Mouse (Mus musculus): ENCODE measurements at regions not wholly inside any gene's neighbourhood (a gene's known extent, or its start where the extent isn't known, plus 50 kb on each side); places are given as distances from the start of the nearest gene placed in this dataset.

DNA sequence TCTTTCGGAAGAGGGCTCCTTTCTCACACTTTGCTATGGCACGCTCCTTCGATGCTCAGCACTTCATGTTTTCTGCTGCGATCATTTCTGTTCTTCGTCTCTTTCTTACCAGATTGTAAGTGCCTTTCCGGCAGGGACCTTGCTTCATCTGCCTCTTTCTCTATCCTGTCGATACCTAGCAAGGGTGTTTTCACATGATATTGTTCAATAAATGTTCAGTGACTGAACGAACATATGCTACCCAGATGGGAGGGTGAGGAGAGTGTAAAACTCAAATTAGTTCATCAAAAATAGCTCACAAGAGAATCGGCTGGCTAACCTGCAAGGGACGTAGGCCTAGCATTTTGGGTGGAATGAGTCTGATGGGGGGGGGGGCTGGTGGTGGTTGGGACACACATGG is 272.5 kb downstream of the Etnk1 start:
- no peak overlapping the region for H3K4me3 ChIP-seq
- H3K9ac ChIP-seq = no peak overlapping the region
- H3K4me2 ChIP-seq = no peak overlapping the region
- H3K4me1 ChIP-seq = no peaks in the 10 kb centered on the region
- H3K9me3 ChIP-seq = no peaks in the 10 kb centered on the region
- WGBS = 85% methylated on average over 10 of the region's 10 CpGs
- H3K36me3 ChIP-seq = no peaks in the 10 kb centered on the region
- ATAC-seq (ENCODE audit: extremely low read depth, insufficient number of reproducible peaks, low FRiP score, low TSS enrichment) = no peak
- no peaks in the 10 kb centered on the region for H3K27me3 ChIP-seq (replicated peaks)
- H3K27ac ChIP-seq (replicated peaks) = no peak overlapping the region

DNA sequence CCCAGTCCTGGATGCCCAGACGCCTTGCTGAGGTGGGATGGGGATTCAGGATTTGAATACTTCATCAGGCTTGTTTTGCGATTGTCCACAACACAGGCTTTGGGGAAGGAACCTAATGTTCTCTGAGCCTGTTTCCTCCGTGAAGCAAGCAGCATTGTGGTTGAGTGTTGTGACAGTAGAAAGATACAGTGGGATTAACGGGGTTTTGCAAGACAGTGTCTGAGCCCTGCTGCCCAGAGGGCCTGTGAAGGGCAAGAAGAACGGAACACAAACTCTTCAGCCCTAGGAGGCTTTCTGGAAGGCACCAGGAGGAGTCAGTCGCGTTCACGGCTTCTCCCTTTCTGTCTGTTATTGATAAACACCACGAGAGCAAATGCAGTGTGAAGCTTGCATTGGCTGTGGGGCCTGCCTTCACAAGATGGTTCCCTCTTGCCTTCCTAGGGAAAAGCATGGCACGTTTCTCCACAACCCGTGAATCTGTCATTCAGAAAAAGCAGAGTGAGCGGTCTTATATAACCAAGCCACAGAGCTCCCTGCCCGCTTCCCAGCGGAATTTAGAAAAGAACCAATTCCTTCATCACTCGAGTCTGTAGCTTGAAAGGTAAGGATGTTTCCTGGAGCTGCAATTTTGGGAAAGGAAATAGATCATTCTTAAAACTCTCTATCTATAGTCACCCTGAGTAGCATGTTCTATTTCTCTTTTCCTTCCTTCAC is 273.4 kb downstream of the Etnk1 start:
- Histone ChIP-seq H3K9me3 (no peaks in the 10 kb centered on the region), H3K27me3 (replicated peaks) (no peaks in the 10 kb centered on the region), H3K4me2 (no peak overlapping the region), H3K4me1 (no peaks in the 10 kb centered on the region), H3K9ac (no peak overlapping the region), H3K4me3 (no peak overlapping the region), H3K36me3 (no peaks in the 10 kb centered on the region), H3K27ac (replicated peaks) (no peak overlapping the region)
- 70% methylated on average over 15 of the region's 15 CpGs for WGBS
- no peak for ATAC-seq (ENCODE audit: extremely low read depth, insufficient number of reproducible peaks, low FRiP score, low TSS enrichment)

DNA sequence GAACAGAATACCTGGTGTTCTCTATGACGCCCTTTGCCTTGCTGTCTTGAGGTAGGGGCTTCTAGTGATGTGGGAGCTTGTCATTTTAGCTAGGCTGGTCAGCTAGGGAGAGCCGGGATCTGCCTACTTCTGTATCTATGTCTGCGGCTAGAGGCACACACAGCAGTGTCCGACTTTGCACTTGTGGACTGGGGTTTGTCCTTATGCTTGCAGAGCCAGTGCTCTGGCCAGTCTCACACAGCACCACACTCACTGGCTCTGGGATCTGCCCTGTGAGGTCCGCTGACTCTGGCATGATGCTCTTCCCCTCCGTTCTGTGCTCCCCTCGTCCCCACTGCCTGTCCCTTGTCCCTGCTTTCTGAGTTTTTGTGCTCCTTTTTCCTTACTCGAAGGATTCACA is 275.3 kb downstream of the Etnk1 start:
- Histone ChIP-seq H3K27ac (replicated peaks) (no peak overlapping the region), H3K4me1 (no peaks in the 10 kb centered on the region), H3K4me2 (no peak overlapping the region), H3K9ac (no peak overlapping the region), H3K27me3 (replicated peaks) (no peaks in the 10 kb centered on the region), H3K9me3 (no peaks in the 10 kb centered on the region), H3K4me3 (no peak overlapping the region), H3K36me3 (no peaks in the 10 kb centered on the region)
- ATAC-seq (ENCODE audit: extremely low read depth, insufficient number of reproducible peaks, low FRiP score, low TSS enrichment) = no peak
- 80% methylated on average over 8 of the region's 8 CpGs for WGBS

DNA sequence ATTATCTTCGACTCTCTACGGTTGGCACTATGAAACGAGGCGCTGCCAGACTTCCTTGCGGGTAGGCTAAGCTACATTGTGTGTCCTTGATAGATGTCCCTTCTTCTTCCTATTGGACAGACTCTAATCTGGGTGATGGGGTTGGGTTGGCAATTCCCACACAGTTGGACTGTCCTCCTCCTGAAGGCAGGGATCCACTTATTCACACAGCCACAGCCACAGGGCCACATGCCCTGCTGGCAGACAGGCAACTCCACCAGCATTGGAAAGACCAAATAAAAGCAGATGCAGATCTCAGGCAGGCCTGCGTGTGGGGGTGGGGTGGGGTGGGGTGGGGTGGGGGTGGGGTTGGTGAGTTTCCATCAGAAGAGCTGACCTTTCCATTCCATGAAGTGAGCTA is 276.4 kb downstream of the Etnk1 start:
- no peaks in the 10 kb centered on the region for H3K36me3 ChIP-seq
- 78% methylated on average over 6 of the region's 6 CpGs for WGBS
- ATAC-seq (ENCODE audit: extremely low read depth, insufficient number of reproducible peaks, low FRiP score, low TSS enrichment) = no peak

DNA sequence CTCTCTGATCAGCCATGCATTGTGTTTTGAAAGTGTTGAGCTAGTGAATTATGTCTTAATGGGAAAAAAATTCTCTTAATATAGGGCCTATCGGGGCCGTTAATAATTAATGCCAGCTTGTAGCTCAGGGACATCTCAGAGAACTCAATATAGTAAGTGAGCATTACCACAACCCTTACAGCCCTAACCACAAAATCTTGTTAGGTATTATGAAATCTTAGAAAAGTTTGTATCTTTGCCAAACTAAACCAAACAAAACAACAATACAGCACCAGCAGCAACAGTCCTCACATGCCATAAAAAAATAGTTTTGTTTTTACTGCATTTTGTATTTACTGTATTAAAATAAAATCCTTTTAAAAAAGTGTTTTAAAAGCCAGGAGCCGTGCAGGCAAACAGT is 277.8 kb downstream of the Etnk1 start:
- no peak overlapping the region for H3K9ac ChIP-seq
- H3K27ac ChIP-seq (replicated peaks) = no peak overlapping the region
- ATAC-seq (ENCODE audit: extremely low read depth, insufficient number of reproducible peaks, low FRiP score, low TSS enrichment) = no peak
- H3K4me1 ChIP-seq = no peaks in the 10 kb centered on the region
- H3K27me3 ChIP-seq (replicated peaks) = no peaks in the 10 kb centered on the region
- H3K4me2 ChIP-seq = no peak overlapping the region
- H3K4me3 ChIP-seq = no peak overlapping the region
- no peaks in the 10 kb centered on the region for H3K36me3 ChIP-seq
- no peaks in the 10 kb centered on the region for H3K9me3 ChIP-seq
- 81% methylated on average over 3 of the region's 3 CpGs for WGBS

More for the DNA sequence above, 276.4 kb downstream of the Etnk1 start:
- Histone ChIP-seq H3K9ac (no peak overlapping the region), H3K27me3 (replicated peaks) (no peaks in the 10 kb centered on the region), H3K27ac (replicated peaks) (no peak overlapping the region), H3K9me3 (no peaks in the 10 kb centered on the region), H3K4me2 (no peak overlapping the region), H3K4me3 (no peak overlapping the region), H3K4me1 (no peaks in the 10 kb centered on the region)

DNA sequence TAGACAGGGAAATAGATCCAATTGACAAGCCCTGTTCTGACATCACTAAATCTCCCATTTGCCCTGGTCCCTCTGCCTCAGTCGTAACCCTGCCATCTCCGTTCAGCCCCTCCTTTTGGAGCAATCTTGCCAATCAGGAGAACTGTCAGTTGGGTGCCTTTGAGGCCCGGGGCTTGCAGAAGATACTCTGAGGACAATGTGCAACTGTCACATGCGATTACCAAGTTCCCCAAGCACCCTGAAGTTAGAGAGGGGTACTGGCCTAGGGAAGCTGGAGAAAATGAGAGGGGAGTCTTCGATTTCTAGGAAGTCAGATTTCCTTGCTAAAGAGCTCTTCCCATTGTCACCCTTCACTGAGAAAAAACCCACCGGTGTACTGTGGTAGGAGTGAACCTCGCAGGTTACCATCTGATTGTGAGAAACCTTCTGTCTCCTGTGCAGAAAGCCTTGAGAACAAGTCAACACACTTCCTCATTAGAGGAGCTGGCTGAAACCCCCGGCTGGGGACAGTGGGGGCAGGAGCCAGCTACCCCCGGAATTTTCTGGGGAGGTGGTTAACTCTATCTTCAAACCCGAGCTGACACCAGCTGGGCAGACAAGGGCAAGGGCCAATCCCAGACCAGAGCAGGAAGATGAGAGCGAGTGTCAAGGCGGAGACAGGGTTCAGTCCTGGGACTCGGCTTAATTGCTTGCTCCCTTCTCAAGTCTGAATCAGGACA is 279.0 kb downstream of the Etnk1 start:
- Histone ChIP-seq H3K4me2 (no peak overlapping the region), H3K9ac (no peak overlapping the region), H3K27ac (replicated peaks) (no peak overlapping the region), H3K4me1 (no peaks in the 10 kb centered on the region), H3K9me3 (0 out of 2 replicates have a peak, but pooled peaks cover 3% of the 10 kb centered on the region), H3K27me3 (replicated peaks) (no peaks in the 10 kb centered on the region), H3K36me3 (no peaks in the 10 kb centered on the region), H3K4me3 (no peak overlapping the region)
- no peak for ATAC-seq (ENCODE audit: extremely low read depth, insufficient number of reproducible peaks, low FRiP score, low TSS enrichment)
- WGBS = 65% methylated on average over 13 of the region's 13 CpGs

DNA sequence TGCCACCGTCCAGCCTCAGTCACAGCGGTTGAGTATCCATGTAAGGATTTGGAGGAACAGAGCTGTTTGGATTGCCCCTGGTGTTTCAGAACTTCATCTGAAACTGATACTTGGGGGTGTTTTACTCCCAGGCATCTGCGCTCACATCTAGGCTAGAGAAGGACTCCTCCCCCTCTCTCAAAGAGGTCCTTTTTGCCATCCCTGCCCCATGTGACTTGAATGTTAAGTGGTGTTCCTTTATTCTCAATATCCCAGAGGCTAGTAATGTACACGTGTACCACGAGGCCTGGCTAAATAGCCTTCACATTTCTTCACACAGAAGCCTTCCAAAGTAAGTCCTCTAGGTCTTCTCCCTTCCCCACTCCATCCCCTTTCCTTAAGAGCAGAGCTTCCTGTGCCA is 280.0 kb downstream of the Etnk1 start:
- Histone ChIP-seq H3K4me3 (no peak overlapping the region), H3K4me1 (no peaks in the 10 kb centered on the region), H3K27me3 (replicated peaks) (no peaks in the 10 kb centered on the region), H3K36me3 (no peaks in the 10 kb centered on the region), H3K9me3 (peaks cover 8% of the 10 kb centered on the region; the same call in 1 of the 2 replicates), H3K9ac (no peak overlapping the region), H3K27ac (replicated peaks) (no peak overlapping the region), H3K4me2 (no peak overlapping the region)
- ATAC-seq (ENCODE audit: extremely low read depth, insufficient number of reproducible peaks, low FRiP score, low TSS enrichment) = no peak
- WGBS = 83% methylated on average over 5 of the region's 5 CpGs

DNA sequence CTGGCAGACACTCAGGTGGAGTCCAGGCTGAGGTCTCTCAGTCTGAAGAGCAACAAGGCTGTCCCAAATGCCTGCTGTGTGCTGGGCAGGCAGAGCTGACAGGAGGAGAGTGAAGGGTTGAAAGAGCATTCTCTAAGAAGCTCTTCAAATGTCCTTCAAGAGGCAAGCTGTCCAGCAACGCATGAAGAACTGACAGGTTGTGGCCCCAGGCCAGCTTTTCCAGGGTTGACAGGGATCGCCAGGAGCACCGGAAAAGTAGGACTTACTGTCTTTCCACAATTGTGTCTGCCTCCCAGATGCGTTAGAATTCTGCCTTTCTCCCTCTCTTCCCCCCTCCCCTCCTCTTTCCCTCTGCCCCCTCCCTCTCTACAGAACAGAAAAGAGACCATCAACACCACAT is 282.1 kb downstream of the Etnk1 start:
- Histone ChIP-seq H3K4me1 (no peaks in the 10 kb centered on the region), H3K27ac (replicated peaks) (no peak overlapping the region), H3K27me3 (replicated peaks) (no peaks in the 10 kb centered on the region), H3K36me3 (no peaks in the 10 kb centered on the region), H3K9me3 (peaks cover 17% of the 10 kb centered on the region), H3K9ac (no peak overlapping the region), H3K4me2 (no peak overlapping the region), H3K4me3 (no peak overlapping the region)
- no peak for ATAC-seq (ENCODE audit: extremely low read depth, insufficient number of reproducible peaks, low FRiP score, low TSS enrichment)
- 49% methylated on average over 4 of the region's 4 CpGs for WGBS

DNA sequence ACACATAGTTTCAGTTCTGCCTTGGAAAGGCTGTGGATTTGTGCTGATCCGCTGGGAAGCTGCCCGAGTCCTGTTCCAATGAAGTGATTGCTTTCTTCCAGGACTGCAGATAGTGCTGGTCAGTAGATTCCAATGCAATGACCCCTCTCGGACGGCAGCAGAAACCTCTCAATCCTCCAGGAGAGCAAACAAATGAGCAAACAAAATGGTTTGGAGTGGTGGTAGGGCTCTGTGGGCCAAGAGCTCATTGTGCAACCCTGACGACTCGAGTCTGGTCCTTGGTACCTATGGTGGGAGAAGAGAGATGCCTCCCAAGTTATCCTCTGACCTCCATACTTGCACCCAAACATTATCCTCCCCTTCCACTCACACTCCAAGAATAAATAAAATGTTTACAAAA is 284.8 kb downstream of the Etnk1 start:
- Histone ChIP-seq H3K4me2 (no peak overlapping the region), H3K27ac (replicated peaks) (no peak overlapping the region), H3K4me3 (no peak overlapping the region), H3K9me3 (peaks cover 17% of the 10 kb centered on the region), H3K9ac (no peak overlapping the region), H3K27me3 (replicated peaks) (no peaks in the 10 kb centered on the region), H3K4me1 (no peaks in the 10 kb centered on the region), H3K36me3 (no peaks in the 10 kb centered on the region)
- 86% methylated on average over 6 of the region's 6 CpGs for WGBS
- no peak for ATAC-seq (ENCODE audit: extremely low read depth, insufficient number of reproducible peaks, low FRiP score, low TSS enrichment)

DNA sequence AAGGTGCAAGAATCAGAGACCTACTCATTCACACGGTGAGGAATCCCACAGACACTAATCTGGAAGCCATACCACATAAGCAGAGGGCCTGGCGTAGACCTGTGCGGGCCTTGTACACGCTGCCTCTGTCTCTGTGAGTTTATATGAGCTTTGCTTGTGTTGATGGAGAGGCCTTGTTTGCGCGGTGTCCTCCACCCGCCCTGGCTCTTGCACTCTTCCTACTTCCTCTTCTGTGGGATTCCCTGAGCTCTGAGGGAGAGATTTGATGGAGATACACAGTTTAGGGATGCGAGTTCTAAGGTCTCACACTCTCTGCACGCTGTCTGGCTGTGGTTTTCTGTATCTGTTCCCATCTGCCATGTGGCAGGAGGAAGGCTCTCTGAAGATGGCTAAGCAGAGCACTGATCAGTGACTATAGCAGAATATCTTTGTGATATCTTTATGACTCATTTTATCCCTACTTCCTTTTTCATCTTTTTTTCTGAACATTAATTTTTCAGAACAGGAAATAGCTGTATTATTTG is 287.7 kb downstream of the Etnk1 start:
- Histone ChIP-seq H3K27ac (replicated peaks) (no peak overlapping the region), H3K4me3 (no peak overlapping the region), H3K4me1 (no peaks in the 10 kb centered on the region), H3K27me3 (replicated peaks) (no peaks in the 10 kb centered on the region), H3K9ac (no peak overlapping the region), H3K4me2 (no peak overlapping the region), H3K36me3 (no peaks in the 10 kb centered on the region), H3K9me3 (peaks cover 17% of the 10 kb centered on the region)
- ATAC-seq (ENCODE audit: extremely low read depth, insufficient number of reproducible peaks, low FRiP score, low TSS enrichment) = no peak
- 84% methylated on average over 9 of the region's 9 CpGs for WGBS

DNA sequence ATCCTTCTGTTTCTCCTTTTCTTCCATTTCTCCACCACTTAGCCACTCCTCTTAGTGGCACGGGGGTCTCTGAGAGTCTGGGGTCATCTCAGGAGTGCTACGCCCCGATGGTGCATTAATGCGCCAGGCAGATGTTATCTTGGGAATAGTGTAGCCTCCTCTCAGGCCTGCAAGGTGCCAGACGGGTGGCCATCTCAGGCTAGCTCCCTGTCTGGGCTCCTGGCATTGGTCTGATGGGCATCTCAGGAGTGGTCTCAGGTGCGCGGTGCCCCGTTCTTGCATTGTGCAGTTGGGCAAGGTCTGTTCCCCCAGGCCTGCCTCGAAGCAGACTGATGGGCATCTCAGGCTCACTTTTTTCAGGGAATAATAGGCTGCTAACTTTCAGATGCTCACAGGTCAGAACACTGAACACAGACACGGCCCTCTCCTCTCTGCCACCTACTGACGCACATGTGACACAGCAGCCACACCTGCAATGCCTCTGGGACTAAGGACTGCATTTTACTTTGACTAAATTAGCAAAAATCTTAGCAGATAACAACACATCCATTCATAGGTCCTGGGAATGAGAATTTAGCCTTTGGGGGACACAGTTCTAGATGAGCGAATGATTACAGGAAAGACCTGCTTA is 298.0 kb downstream of the Etnk1 start:
- Histone ChIP-seq H3K27me3 (replicated peaks) (no peaks in the 10 kb centered on the region), H3K4me2 (no peak overlapping the region), H3K27ac (replicated peaks) (no peak overlapping the region), H3K9me3 (no peaks in the 10 kb centered on the region), H3K9ac (no peak overlapping the region), H3K4me1 (no peaks in the 10 kb centered on the region), H3K4me3 (no peak overlapping the region), H3K36me3 (no peaks in the 10 kb centered on the region)
- 68% methylated on average over 12 of the region's 12 CpGs for WGBS
- ATAC-seq (ENCODE audit: extremely low read depth, insufficient number of reproducible peaks, low FRiP score, low TSS enrichment) = no peak
